Mouse (Mus musculus) cerebellum, adult 11 months (tissue): ENCODE measurements around the gene Gpatch11.
"Not testable (repeated sequence)": the region's sequence is repeated elsewhere in the genome, so short reads cannot be mapped to it uniquely, and the experiment has no call there.

ENCODE experiments used
- DNase-seq: peaks from one replicate; pipeline ENCODE4 v3.0.0; 2022

The Gpatch11 gene

GRCm38 (mm10) chr17:78834856-78835835 lies at the start of gene Gpatch11, which contains the start of gene Heatr5b:
Gpatch11 (plus strand) TSS chr17:78835567.
Heatr5b (minus strand) TSS chr17:78835364.
- peak; percentile 98 for DNase-seq

- not testable (repeated sequence) for DNase-seq
Measured at GRCm38 (mm10) chr17:78788273-78788672, 47.1 kb upstream of the Gpatch11 start.

GRCm38 (mm10) chr17:78791068-78791689 lies 44.2 kb upstream of the Gpatch11 start:
- DNase-seq = no peak

- no peak for DNase-seq
Measured at GRCm38 (mm10) chr17:78791690-78792070, 43.7 kb upstream of the Gpatch11 start.

- no peak for DNase-seq
Measured at GRCm38 (mm10) chr17:78792122-78792521, 43.2 kb upstream of the Gpatch11 start.

GRCm38 (mm10) chr17:78794390-78794789 lies 41.0 kb upstream of the Gpatch11 start:
- DNase-seq = no peak

- DNase-seq = no peak
Measured at GRCm38 (mm10) chr17:78797222-78797621, 38.1 kb upstream of the Gpatch11 start.

- no peak for DNase-seq
Measured at GRCm38 (mm10) chr17:78809019-78809418, 26.3 kb upstream of the Gpatch11 start.

GRCm38 (mm10) chr17:78809582-78809981 lies 25.8 kb upstream of the Gpatch11 start:
- DNase-seq = no peak

GRCm38 (mm10) chr17:78824346-78824745 lies 11.0 kb upstream of the Gpatch11 start:
- no peak for DNase-seq

GRCm38 (mm10) chr17:78836056-78836455 lies 689 bp downstream of the Gpatch11 start:
- DNase-seq = no peak

GRCm38 (mm10) chr17:78842271-78842928 lies 7.0 kb downstream of the Gpatch11 start:
- no peak for DNase-seq

- no peak for DNase-seq
Measured at GRCm38 (mm10) chr17:78856243-78856642, 20.9 kb downstream of the Gpatch11 start.

- no peak for DNase-seq
Measured at GRCm38 (mm10) chr17:78873886-78874285, 38.5 kb downstream of the Gpatch11 start.

GRCm38 (mm10) chr17:78881878-78882304 lies 46.5 kb downstream of the Gpatch11 start:
- DNase-seq = no peak

GRCm38 (mm10) chr17:78882401-78883112 lies 47.2 kb downstream of the Gpatch11 start, which contains the start of gene Eif2ak2:
Eif2ak2 (minus strand) TSS chr17:78882573.
- DNase-seq = peak; percentile 43

- no peak for DNase-seq
Measured at GRCm38 (mm10) chr17:78883291-78883690, 47.9 kb downstream of the Gpatch11 start.

- no peak for DNase-seq
Measured at GRCm38 (mm10) chr17:78885286-78886065, 50.1 kb downstream of the Gpatch11 start.

- no peak for DNase-seq
Measured at GRCm38 (mm10) chr17:78888554-78888953, 53.2 kb downstream of the Gpatch11 start.

- no peak for DNase-seq
Measured at GRCm38 (mm10) chr17:78889184-78889583, 53.8 kb downstream of the Gpatch11 start.

- no peak for DNase-seq
Measured at GRCm38 (mm10) chr17:78891020-78891419, 55.7 kb downstream of the Gpatch11 start.

- DNase-seq = no peak
Measured at GRCm38 (mm10) chr17:78894991-78895390, 59.6 kb downstream of the Gpatch11 start.
